Mouse (Mus musculus) left cerebral cortex, adult 8-10 months (tissue): Measurements from ENCODE around the gene Ggt5. TPM values are rescaled to one million over a fixed set of nuclear protein-coding genes. Genes with fewer than 3 reads are reported as not detected.
"Not testable (repeated sequence)": the region's sequence is repeated elsewhere in the genome, so short reads cannot be mapped to it uniquely, and the experiment has no call there.

Experiments
- DNase-seq, 2 experiments: peaks; one replicate each; pipeline ENCODE4 v3.0.0; 2022; ENCODE audit warnings: low spot score in 2 of 2
- total RNA-seq, 4 experiments: library from RNA; stranded (reverse); gene quantifications; 2 replicates each; pipeline ENCODE4 v1.2.4; 2022

The Ggt5 gene
- 1 to 10 TPM; 1.8 to 3.5 (median 2.4) TPM for total RNA-seq

GRCm38 (mm10) chr10:75589129-75589528, at the start of gene Ggt5:
Gene Ggt5 (plus strand): TSS chr10:75589340.
- no peak for DNase-seq

GRCm38 (mm10) chr10:75547901-75548300, 41.2 kb upstream of the Ggt5 start:
- DNase-seq = no peak

- DNase-seq = no peak
Observed at GRCm38 (mm10) chr10:75548486-75548885, 40.7 kb upstream of the Ggt5 start.

- DNase-seq = no peak
Observed at GRCm38 (mm10) chr10:75549886-75550285, 39.3 kb upstream of the Ggt5 start.

GRCm38 (mm10) chr10:75551175-75551574, 38.0 kb upstream of the Ggt5 start:
- DNase-seq = no peak

GRCm38 (mm10) chr10:75552106-75552505, 37.0 kb upstream of the Ggt5 start:
- no peak for DNase-seq

- DNase-seq = no peak
Observed at GRCm38 (mm10) chr10:75552701-75553450, 36.3 kb upstream of the Ggt5 start.

- DNase-seq = no peak
Observed at GRCm38 (mm10) chr10:75554090-75554489, 35.0 kb upstream of the Ggt5 start.

- DNase-seq = no peak
Observed at GRCm38 (mm10) chr10:75555557-75555956, 33.6 kb upstream of the Ggt5 start.

GRCm38 (mm10) chr10:75556026-75556425, 33.1 kb upstream of the Ggt5 start:
- DNase-seq = peak; percentile 26 to 87

- peak in 1 of 2 experiments; percentile 39 for DNase-seq
Observed at GRCm38 (mm10) chr10:75558515-75558914, 30.6 kb upstream of the Ggt5 start.

- DNase-seq = no peak
Observed at GRCm38 (mm10) chr10:75559041-75559675, 30.0 kb upstream of the Ggt5 start.

- DNase-seq = peak in 1 of 2 experiments; percentile 27
Observed at GRCm38 (mm10) chr10:75559676-75560548, 29.2 kb upstream of the Ggt5 start, which contains the start of gene Lrrc75b. Gene Lrrc75b (minus strand): TSS chr10:75560330.

- no peak for DNase-seq
Observed at GRCm38 (mm10) chr10:75560549-75560899, 28.6 kb upstream of the Ggt5 start.

GRCm38 (mm10) chr10:75561071-75561654, 28.0 kb upstream of the Ggt5 start, which contains the start of gene Ggt1:
Gene Ggt1 (plus strand): TSS chr10:75561604.
- DNase-seq = no peak

GRCm38 (mm10) chr10:75562596-75562995, 26.5 kb upstream of the Ggt5 start:
- DNase-seq = no peak

- DNase-seq = no peak
Observed at GRCm38 (mm10) chr10:75564687-75565265, 24.4 kb upstream of the Ggt5 start.

- no peak for DNase-seq
Observed at GRCm38 (mm10) chr10:75565436-75565835, 23.7 kb upstream of the Ggt5 start.

GRCm38 (mm10) chr10:75565906-75566305, 23.2 kb upstream of the Ggt5 start:
- no peak for DNase-seq

- DNase-seq = no peak
Observed at GRCm38 (mm10) chr10:75566321-75566720, 22.8 kb upstream of the Ggt5 start.

- not testable (repeated sequence) for DNase-seq
Observed at GRCm38 (mm10) chr10:75566765-75567164, 22.4 kb upstream of the Ggt5 start.
